Mouse (Mus musculus) bone marrow, adult 2 months (tissue): ENCODE measurements at regions not wholly inside any gene's neighbourhood (a gene's known extent, or its start where the extent isn't known, plus 50 kb on each side); places are given as distances from the start of the nearest gene placed in this dataset.
A peak's percentile ranks its signal among the peaks of the same experiment; 100 is the strongest.

Experiments
- H3K27ac ChIP-seq: fragments of 200-500 bp; 2 replicates; pipeline ENCODE4 v1.5.1; 2012; ENCODE audit warnings: low read depth, mild to moderate bottlenecking, control low read depth, inconsistent platforms, low read length; ENCODE audit not compliant: control insufficient read depth, poor library complexity, insufficient read depth
- H3K4me1 ChIP-seq: fragments of 200-500 bp; 2 replicates; pipeline ENCODE4 v1.6.1; 2011; ENCODE audit warnings: low read length; ENCODE audit not compliant: control insufficient read depth, insufficient read depth
- H3K4me3 ChIP-seq: fragments of 200-500 bp; replicated peaks from 2 replicates; pipeline ENCODE3; 2011; ENCODE audit warnings: mild to moderate bottlenecking, low read depth, low read length, control low read depth; ENCODE audit not compliant: control insufficient read depth
- CTCF ChIP-seq: fragments of 200-500 bp; IDR thresholded peaks from 2 replicates; pipeline ENCODE4 v1.5.1; 2011; ENCODE audit warnings: low read length, control low read depth; ENCODE audit not compliant: control insufficient read depth, insufficient read depth
- POLR2A ChIP-seq: fragments of 200-500 bp; IDR thresholded peaks from 2 replicates; pipeline ENCODE4 v1.6.1; 2011; ENCODE audit warnings: low read depth, mild to moderate bottlenecking, control low read depth, low read length, borderline replicate concordance; ENCODE audit not compliant: control insufficient read depth
- WGBS: fragments of 180-500 bp; shearing (Covaris S2); methylation state at CpG from one replicate; pipeline ENCODE4 v1.1.7; 2018; 5-methylcytosine and 5-hydroxymethylcytosine counted together

DNA sequence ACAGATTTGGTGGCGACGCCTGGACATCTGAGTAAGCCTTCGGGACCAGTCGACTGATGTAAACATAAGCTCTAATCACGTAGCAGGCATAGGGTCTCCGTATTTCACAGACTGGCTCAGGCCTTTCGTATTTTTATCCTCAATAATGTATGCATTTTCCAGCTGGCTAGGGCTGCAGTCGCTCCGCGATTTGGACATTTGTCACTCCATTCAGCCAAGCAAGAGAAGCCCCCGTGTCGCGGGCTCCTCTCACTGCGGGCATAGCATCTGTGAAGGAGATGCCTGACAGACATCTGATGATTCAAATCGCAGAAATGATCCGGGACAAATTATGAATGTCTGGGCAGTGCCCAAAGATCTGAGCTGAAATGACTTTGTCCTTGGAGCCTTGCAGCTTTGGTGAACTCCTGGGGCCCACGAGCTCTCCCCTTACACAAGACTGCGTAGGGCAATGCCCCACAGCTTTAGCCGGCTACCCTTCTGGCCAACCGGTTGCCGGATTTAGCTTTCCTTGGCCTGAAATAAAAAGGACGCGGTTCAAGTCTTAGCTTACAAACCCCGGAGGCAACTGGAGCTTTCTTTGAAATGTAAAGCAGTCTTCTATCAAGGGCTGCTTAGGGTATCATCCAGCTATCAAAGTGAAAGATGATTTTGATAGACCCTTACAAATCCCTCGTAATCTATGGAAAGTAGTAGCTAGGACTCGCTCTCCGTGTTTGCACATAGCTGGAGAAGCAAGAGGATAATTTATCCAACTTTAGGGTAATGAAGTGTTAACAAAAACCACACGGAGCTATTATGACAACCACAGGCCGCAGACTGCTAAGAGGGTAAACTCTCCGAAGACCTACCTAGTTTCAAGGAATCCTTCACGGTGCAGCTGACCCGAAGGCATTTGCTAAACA is 270.6 kb downstream of the Etnk1 start:
- Histone ChIP-seq H3K4me3 (no peak overlapping the region), H3K27ac (no peak overlapping the region), H3K4me1 (no peaks in the 10 kb centered on the region; the same call in 1 of the 2 replicates)
- TF ChIP-seq CTCF: no peak
- TF ChIP-seq POLR2A: no peak
- 88% methylated on average over 32 of the region's 32 CpGs for WGBS

DNA sequence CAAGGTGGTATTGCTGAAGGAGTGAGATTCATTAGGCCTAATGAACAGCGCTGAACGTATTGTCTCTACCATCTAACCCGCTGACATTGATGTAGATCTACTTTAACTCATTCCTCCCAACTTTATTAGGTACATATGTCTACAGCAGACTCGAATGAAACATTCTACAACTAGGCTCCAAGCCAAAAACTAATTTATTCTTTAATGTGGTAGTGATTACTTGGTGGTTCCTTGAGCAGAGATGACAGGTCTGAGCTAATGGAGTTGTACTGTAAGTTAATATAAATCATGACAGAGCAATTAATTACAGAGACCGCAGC is 271.2 kb downstream of the Etnk1 start:
- TF ChIP-seq CTCF (no peak), POLR2A (no peak)
- H3K4me1 ChIP-seq: no peaks in the 10 kb centered on the region; the same call in 1 of the 2 replicates
- no peak overlapping the region for H3K27ac ChIP-seq
- 84% methylated on average over 5 of the region's 5 CpGs for WGBS
- H3K4me3 ChIP-seq: no peak overlapping the region

DNA sequence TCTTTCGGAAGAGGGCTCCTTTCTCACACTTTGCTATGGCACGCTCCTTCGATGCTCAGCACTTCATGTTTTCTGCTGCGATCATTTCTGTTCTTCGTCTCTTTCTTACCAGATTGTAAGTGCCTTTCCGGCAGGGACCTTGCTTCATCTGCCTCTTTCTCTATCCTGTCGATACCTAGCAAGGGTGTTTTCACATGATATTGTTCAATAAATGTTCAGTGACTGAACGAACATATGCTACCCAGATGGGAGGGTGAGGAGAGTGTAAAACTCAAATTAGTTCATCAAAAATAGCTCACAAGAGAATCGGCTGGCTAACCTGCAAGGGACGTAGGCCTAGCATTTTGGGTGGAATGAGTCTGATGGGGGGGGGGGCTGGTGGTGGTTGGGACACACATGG is 272.5 kb downstream of the Etnk1 start:
- H3K4me3 ChIP-seq: no peak overlapping the region
- no peak overlapping the region for H3K27ac ChIP-seq
- no peaks in the 10 kb centered on the region; the same call in 1 of the 2 replicates for H3K4me1 ChIP-seq
- 80% methylated on average over 10 of the region's 10 CpGs for WGBS
- TF ChIP-seq CTCF (no peak), POLR2A (no peak)

DNA sequence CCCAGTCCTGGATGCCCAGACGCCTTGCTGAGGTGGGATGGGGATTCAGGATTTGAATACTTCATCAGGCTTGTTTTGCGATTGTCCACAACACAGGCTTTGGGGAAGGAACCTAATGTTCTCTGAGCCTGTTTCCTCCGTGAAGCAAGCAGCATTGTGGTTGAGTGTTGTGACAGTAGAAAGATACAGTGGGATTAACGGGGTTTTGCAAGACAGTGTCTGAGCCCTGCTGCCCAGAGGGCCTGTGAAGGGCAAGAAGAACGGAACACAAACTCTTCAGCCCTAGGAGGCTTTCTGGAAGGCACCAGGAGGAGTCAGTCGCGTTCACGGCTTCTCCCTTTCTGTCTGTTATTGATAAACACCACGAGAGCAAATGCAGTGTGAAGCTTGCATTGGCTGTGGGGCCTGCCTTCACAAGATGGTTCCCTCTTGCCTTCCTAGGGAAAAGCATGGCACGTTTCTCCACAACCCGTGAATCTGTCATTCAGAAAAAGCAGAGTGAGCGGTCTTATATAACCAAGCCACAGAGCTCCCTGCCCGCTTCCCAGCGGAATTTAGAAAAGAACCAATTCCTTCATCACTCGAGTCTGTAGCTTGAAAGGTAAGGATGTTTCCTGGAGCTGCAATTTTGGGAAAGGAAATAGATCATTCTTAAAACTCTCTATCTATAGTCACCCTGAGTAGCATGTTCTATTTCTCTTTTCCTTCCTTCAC is 273.4 kb downstream of the Etnk1 start:
- H3K4me1 ChIP-seq: no peaks in the 10 kb centered on the region; the same call in 1 of the 2 replicates
- H3K4me3 ChIP-seq: no peak overlapping the region
- TF ChIP-seq POLR2A (no peak), CTCF (no peak)
- H3K27ac ChIP-seq: peak overlapping the region; percentile 54; the same call in 1 of the 2 replicates
- WGBS: 53% methylated on average over 15 of the region's 15 CpGs

DNA sequence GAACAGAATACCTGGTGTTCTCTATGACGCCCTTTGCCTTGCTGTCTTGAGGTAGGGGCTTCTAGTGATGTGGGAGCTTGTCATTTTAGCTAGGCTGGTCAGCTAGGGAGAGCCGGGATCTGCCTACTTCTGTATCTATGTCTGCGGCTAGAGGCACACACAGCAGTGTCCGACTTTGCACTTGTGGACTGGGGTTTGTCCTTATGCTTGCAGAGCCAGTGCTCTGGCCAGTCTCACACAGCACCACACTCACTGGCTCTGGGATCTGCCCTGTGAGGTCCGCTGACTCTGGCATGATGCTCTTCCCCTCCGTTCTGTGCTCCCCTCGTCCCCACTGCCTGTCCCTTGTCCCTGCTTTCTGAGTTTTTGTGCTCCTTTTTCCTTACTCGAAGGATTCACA is 275.3 kb downstream of the Etnk1 start:
- TF ChIP-seq CTCF (no peak), POLR2A (no peak)
- 88% methylated on average over 8 of the region's 8 CpGs for WGBS
- Histone ChIP-seq H3K4me3 (no peak overlapping the region), H3K4me1 (no peaks in the 10 kb centered on the region; the same call in 1 of the 2 replicates), H3K27ac (no peak overlapping the region)

DNA sequence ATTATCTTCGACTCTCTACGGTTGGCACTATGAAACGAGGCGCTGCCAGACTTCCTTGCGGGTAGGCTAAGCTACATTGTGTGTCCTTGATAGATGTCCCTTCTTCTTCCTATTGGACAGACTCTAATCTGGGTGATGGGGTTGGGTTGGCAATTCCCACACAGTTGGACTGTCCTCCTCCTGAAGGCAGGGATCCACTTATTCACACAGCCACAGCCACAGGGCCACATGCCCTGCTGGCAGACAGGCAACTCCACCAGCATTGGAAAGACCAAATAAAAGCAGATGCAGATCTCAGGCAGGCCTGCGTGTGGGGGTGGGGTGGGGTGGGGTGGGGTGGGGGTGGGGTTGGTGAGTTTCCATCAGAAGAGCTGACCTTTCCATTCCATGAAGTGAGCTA is 276.4 kb downstream of the Etnk1 start:
- 84% methylated on average over 6 of the region's 6 CpGs for WGBS
- TF ChIP-seq POLR2A (no peak), CTCF (no peak)
- Histone ChIP-seq H3K4me3 (no peak overlapping the region), H3K4me1 (no peaks in the 10 kb centered on the region; the same call in 1 of the 2 replicates), H3K27ac (no peak overlapping the region)

DNA sequence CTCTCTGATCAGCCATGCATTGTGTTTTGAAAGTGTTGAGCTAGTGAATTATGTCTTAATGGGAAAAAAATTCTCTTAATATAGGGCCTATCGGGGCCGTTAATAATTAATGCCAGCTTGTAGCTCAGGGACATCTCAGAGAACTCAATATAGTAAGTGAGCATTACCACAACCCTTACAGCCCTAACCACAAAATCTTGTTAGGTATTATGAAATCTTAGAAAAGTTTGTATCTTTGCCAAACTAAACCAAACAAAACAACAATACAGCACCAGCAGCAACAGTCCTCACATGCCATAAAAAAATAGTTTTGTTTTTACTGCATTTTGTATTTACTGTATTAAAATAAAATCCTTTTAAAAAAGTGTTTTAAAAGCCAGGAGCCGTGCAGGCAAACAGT is 277.8 kb downstream of the Etnk1 start:
- WGBS: 38% methylated on average over 3 of the region's 3 CpGs
- Histone ChIP-seq H3K27ac (no peak overlapping the region), H3K4me3 (no peak overlapping the region), H3K4me1 (no peaks in the 10 kb centered on the region; the same call in 1 of the 2 replicates)
- no peak for TF ChIP-seq CTCF
- no peak for TF ChIP-seq POLR2A

DNA sequence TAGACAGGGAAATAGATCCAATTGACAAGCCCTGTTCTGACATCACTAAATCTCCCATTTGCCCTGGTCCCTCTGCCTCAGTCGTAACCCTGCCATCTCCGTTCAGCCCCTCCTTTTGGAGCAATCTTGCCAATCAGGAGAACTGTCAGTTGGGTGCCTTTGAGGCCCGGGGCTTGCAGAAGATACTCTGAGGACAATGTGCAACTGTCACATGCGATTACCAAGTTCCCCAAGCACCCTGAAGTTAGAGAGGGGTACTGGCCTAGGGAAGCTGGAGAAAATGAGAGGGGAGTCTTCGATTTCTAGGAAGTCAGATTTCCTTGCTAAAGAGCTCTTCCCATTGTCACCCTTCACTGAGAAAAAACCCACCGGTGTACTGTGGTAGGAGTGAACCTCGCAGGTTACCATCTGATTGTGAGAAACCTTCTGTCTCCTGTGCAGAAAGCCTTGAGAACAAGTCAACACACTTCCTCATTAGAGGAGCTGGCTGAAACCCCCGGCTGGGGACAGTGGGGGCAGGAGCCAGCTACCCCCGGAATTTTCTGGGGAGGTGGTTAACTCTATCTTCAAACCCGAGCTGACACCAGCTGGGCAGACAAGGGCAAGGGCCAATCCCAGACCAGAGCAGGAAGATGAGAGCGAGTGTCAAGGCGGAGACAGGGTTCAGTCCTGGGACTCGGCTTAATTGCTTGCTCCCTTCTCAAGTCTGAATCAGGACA is 279.0 kb downstream of the Etnk1 start:
- no peak overlapping the region for H3K4me3 ChIP-seq
- H3K4me1 ChIP-seq: no peaks in the 10 kb centered on the region; the same call in 1 of the 2 replicates
- no peak overlapping the region for H3K27ac ChIP-seq
- 35% methylated on average over 13 of the region's 13 CpGs for WGBS
- TF ChIP-seq CTCF (no peak), POLR2A (no peak)
